Mouse (Mus musculus): ENCODE measurements around the gene Manf.
A peak's percentile ranks its signal among the peaks of the same experiment; 100 is the strongest.

Manf gene

DNA sequence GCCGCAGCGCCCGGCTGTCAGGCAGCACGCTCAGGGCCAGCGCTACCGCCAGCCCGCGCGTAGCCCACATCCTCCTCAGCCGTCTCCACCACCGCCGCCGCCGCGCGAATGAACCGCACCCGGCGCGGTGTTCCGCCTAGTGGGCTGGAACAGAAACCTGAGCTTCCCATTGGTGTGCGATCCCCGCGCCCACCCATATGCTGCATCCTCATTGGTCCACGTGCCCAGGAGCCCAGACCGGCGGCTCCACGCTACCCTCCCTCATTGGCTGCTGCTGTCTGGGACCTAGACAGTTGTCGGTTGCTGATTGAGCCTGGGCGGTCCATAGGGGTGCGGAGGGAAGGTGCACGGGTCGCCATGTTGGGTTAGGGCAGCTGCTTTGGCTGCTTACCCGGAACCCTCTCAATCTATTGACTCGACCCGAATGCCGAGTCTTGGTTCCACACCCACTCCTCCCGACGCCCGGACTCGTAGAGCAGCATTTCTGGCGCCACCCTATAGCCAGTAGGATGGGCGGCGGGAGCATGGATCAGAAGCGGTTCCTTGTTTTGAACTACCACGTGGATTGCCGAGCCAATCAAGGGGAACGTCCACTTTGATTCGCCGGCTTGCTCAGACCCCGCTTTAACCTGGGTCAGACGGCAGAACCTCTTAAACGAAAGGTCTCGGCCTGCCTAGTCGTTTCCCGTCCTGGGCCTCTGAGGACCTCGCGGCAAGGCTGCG is at the start of gene Manf:
Gene Manf (minus strand): TSS at position 151 of the 723 bp plus-strand sequence.
- peak; percentile 96 for DNase-seq (ENCODE audit: low read depth, low spot score)

DNA sequence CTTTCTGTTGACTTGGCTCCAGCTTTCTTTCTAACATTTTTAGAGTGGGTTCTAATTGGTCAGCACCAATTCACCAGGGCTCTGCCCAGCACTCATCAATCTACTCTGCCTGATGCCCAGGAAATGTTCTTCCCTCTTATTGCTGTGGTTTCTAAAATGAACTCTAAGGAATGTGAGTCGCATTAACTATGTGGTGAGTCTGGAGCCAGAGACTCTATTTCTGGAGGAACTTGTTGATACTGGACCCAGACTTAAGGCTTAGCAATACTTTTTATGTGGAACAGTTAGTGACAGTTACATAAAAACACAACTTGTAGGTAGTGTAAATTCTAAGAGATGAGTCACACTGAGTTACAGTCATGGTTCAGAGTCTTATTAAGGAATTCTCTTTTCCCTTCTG is 43.2 kb upstream of the Manf start:
- DNase-seq (ENCODE audit: low read depth, low spot score): no peak

DNA sequence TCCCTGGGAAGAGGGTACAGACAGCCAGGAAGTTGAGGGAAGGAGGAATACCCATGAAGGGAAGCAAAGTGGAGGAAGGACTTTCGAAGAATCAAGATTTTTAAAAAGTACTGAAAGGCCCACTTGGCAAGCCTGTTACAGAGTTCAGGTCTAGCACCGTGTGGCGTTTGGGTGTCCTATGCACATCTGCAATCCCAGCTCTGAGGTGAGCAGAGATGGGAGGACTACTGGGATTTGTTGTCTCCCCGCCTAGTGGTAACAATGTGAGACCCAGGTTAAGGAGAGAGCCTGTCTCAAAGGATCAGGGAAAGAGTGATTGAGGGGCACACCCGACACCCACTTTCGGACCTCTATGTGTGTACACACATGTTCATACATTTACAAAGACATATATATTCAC is 23.1 kb upstream of the Manf start:
- no peak for DNase-seq (ENCODE audit: low read depth, low spot score)

DNA sequence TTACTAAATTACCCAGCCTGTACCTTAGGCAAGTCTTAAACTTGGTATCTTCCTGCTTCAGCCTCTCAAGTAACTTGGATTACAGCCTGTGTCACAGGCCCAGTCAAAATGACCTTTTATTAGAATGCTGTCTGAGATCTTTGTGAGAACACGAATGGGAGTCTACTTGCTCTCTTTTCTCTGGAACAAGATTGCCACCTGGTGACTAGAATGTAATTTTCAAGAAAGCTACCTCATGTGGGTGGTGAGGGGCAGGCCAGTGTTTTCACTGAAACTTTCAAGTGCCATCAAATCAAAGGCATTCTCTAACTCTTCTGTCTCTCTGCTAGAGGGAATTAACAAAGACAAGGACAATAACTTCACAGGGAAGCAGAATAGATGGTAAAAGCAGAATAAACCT is 22.0 kb upstream of the Manf start:
- no peak for DNase-seq (ENCODE audit: low read depth, low spot score)

DNA sequence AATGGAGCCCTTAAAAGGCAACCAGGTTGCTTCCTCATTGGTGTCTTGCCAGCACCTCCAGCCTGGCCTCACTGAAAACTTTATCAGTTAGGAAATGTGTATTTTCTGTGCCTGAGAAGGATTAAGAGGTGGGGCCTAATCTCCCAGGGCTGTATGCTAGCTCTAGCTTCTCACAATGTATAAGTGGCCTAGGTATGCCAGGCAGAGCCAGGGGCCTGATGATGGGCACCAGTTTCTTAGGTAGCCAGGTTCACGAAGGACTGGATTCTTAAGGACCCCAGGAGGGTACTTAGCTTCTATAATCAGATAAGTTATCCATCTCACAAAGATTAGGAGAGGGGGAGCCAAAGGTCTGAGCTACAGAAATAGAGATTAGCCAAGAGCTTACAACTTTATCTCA is 19.8 kb upstream of the Manf start:
- no peak for DNase-seq (ENCODE audit: low read depth, low spot score)

DNA sequence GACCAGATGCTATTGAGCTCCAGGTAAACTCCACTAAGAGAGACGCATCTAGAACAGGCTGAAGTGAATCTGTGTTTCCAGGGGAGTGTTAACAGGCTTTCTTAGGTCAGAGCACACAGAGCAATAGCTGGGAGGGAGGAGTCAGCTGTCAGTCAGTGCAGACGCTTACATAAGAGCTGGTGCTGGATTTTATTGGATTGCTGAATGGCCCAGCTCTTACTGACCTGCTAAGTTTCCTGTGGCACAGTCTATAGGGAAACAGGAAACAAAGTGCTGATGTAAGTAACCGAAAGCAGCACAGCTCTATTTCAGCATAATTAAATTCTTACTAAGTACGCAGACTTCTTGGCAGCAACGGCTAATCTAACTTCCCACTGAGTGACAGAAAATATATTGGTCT is 16.9 kb upstream of the Manf start:
- DNase-seq (ENCODE audit: low read depth, low spot score): no peak

DNA sequence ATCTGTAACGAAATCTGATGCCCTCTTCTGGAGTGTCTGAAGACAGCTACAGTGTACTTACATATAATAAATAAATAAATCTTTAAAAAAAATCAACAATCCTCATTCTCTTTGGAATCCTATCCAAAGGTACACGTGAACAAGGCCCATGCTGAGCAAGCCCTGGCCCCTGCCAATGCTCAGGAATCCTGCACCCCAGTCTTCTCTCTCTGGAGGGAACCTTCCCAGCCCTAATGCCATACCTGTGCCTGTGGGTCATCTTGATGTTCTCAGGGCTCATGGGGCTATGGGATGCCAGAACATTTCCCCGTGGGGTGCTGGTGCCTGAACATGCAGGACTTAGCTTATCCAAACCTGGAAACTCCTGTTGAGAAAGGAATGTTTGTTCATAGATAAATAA is 16.4 kb upstream of the Manf start:
- DNase-seq (ENCODE audit: low read depth, low spot score): no peak

DNA sequence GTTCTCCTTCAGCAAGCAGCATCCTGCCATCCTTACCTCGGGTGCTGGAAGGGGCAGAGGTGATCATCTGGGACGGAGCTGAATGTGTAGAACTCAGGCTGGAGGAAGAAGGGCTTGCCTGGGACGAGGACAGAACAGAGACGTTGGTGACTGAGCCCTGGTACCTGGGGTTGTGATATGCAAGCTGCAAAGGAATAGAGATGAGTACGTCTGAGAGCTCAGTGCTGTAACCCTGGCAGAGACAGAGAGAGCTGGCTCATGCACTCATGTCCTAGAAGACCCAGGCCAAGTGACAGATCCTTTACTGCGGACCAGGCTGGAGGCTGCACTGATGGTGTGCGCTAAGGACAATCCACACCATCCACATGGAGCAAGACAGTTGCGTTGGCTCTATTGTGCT is 14.8 kb upstream of the Manf start:
- DNase-seq (ENCODE audit: low read depth, low spot score): no peak

DNA sequence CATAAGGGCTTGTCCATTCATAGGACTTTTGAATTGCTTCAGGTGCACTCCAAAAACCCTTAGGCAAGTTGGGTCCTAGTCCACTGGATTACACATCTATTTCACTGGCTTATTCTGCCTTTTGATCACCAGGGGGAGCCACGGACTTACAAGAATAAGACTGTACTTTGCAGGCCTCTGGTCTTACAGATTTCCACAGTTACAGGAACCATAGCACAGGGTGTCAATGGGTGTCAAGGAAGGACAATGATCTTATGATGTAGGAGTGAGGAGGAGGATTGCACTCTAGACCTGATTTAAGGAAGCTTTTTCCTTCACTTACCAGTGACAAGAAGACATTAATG is 12.0 kb upstream of the Manf start:
- no peak for DNase-seq (ENCODE audit: low read depth, low spot score)

DNA sequence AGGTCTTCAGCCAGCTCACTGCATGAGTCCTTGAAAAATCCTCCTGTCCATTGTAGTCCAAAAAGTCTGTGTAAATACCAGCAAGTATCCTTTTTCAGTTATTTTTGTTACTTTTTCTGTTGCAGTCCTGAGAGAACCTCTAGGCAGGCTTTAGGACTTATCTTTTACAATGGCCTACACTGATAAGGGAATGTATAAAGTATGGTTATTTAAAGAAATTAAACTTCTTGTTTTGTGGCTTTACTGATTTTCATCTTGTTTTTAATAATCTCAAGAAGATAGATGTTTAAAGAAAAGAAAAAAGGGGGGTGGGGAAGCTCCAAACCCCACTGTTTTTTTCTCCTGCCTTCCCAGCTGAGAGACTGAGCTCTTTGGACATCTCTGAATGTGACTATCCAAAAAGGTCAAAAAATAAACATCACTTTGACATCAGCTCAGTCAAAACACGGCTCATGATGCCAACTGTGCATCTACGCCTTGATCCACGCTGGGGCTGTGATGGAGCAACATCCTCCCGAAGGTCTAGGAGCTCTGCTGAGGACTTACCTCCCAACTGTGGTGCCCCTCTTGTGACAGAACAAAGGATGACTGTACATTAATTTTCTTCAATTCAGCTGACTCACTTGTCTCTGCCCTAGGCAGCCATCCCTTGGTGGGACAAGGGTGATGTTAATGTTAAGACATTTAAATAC is 11.5 kb upstream of the Manf start:
- DNase-seq (ENCODE audit: low read depth, low spot score): no peak

DNA sequence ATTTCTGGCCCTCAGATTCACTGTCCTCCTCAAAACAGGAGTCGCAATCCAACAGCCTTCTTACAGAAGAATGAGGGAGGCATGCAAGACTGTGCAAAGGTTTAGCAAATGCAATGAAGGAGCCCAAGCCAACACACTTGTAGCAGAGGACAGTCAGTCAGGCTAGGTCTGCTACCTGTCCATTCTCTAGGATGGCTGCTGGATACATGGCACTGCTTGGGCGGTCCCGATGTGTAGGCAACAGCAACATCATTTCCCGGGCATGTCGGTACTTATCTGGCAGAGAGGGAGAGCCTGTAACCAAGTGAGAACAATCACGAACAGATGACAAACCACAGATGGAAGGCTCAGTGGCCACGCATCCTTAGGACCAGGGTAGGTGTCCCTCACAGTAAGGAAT is 9.8 kb upstream of the Manf start:
- no peak for DNase-seq (ENCODE audit: low read depth, low spot score)

DNA sequence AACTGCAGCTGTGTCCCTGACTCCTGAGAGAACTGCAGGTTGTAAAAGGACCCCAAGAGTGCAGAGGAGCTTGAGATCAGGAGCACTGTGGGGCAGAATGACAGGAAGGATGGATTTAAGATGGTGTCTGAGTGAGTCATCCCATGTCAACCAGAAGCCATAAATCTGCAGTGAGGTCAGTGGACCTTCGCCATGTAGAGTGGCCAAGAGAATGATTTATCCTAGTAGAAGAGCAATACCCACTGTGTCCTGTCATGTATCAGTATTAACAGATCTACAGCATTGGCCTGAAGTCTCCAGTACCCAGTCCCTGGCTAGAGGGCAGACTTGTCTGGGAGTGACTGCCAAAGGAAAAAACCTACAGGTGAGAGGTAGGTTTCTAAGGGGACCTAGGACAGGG is 7.1 kb upstream of the Manf start:
- DNase-seq (ENCODE audit: low read depth, low spot score): no peak

DNA sequence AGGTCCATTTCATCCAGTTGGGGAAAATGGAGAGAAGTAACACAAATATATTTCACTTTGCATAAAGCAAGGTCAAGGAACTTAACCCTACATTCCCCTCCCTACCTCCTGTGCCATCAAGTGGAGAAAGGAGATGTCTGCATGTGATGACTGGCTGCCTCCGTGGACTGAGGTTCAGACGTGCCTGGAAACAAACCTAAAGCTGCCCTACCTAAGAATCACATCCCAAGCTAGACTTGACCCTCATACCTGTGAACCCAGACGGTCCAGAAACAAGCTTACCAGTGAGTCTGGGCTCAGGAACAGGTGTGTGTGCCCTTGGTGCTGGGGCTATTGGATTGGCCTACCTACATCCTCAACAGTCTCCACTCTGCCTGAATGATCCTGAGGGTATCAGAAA is 1.5 kb upstream of the Manf start:
- DNase-seq (ENCODE audit: low read depth, low spot score): no peak

DNA sequence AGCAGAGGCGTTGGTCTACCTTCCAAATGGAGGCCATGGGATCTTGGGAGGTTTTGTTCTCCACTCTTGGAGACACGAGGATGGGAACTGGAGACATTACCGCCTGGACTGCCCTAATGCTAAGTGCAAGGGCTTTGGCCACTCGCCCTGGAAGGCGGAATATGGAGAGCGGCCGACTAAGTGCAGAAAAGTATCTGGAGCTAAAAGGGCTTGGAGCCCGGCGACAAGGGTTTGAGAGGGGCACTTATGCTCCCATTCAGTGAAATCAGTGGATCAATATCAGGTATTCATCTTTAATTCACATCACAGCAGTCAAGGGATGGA is 735 bp upstream of the Manf start:
- no peak for DNase-seq (ENCODE audit: low read depth, low spot score)

DNA sequence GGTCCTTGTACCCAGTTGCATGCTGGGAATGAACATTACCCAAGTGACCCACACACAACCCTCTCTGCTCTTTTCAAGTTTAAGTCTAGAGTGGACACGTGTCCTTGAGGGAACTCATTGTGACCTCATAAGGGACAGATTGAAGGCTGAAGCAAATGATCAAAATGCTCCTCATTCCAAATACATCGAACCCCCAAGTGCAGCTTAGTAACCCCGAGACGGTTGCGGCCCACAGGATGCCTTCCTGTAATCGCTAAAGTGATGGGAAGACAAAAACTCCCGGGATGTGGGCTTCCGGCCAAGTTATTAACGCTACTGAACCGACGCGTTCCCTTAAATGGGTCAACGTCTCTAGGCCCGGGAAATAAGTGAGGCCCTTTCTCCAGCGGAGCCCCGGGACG is 438 bp downstream of the Manf start:
- no peak for DNase-seq (ENCODE audit: low read depth, low spot score)

DNA sequence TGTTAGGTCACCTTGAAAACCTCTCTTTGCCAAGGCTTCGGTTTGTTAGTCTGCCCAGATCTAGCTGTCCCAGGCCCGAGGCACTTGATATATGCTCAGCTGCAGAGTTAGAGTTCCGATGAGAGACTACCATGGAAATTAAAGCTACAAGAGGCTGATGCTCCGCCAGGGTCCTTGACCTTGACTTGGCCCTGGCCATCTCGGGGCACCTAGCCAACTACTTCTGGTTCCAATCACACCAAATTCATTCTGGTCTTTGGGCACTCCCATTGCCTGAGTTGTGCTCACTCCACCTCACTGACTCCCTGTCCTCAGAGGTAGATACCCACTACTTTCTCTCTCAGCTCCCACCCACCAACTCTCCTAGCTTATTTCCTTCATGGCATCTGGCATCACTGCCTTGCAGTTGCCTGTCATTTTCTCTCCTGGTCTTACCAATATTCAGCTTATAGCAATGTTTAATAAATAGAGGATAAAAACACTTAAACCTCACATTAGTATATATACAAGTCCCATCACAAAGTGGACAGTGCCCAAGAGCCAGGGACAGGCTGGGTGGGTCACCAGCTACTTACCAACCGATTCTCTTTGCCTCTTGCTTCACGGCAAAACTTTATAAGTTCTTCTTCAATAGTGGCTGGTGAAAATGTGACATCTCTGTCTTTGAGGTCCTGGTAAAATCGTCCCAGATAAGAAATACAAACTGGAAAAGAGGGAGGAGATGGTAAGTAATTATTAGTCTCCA is 1.1 kb downstream of the Manf start:
- no peak for DNase-seq (ENCODE audit: low read depth, low spot score)

DNA sequence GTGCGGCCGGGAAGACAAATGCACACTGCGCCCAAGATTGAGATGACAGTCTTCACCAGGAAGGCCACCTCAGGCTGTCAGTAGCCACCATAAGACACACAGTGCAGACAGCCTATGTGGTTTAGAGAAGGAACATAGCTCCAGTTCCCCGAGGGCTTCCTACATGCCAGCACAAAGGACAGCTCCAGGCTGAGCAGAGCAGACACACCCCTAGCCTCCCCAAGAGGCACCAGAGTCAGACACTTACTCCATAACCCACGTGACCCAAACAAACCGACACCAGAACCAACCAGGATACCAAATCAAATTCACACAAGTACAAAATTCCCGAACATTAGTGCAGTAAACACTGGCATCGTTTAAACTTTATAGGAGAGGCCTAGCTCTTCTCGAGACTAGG is 2.5 kb downstream of the Manf start:
- DNase-seq (ENCODE audit: low read depth, low spot score): no peak

DNA sequence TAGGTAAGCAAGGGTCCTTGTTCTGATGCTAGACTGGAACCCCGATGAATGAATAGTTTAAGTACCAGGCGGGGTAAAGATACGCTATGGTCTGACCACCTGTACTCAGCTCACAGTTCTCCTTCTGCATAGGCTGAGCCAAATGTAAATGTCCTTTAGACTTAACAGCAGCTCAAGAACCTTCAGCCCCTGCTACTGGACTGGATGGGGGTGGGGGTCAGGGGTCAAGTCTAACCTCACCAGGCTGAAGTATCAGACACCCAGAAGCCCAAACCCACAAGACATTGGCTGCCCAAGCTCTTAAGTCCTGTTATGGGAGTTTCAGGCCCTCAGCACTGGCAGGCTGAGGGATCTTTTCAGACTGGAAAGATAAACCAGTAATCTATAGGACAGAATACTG is 3.4 kb downstream of the Manf start:
- no peak for DNase-seq (ENCODE audit: low read depth, low spot score)

DNA sequence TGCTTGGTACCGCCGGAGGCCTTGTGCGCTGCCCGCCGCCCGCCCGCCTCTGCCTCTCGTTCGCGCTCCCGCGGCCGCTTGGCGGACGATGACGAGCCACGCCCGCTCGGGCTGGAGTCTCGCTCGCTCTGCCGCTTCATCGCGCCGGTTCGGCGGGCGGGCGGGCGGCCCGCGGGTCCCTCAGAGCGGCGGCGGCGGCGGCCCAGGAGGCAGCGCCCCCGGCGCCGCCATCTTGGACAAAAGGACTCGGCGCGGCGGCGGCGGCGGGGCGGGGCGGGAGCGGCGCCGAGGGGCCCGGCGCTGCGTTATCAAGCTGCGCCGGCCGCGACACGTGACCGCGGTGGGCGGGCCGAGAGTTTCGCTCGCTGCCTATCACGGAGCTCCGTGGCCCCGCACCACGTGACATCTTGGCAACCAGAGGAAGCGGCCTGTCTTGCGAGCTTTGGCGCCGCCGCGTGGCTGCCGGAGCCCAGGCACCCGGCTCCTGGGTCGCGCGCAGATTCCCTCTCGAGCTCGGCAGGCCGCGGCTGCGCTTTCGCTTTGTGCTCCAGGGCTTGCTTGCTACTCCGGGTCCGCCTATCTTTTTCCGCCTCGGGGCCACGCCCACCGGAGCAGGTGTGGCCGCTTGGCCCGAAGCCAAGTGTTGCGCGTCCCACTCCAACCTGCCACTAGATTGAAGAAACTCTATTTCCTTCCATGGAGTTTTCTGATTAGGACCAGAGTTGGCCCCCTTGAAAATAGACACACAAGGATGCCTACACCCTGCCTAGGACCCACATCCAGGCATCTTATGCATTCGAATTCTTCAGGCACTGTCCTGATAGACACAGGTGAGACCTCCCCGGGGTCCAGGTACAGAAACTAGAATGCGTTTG is 4.7 kb downstream of the Manf start, which contains the start of gene Rbm15b:
Gene Rbm15b (minus strand): TSS at position 601 of the 875 bp plus-strand sequence.
- DNase-seq (ENCODE audit: low read depth, low spot score): peak; percentile 98

DNA sequence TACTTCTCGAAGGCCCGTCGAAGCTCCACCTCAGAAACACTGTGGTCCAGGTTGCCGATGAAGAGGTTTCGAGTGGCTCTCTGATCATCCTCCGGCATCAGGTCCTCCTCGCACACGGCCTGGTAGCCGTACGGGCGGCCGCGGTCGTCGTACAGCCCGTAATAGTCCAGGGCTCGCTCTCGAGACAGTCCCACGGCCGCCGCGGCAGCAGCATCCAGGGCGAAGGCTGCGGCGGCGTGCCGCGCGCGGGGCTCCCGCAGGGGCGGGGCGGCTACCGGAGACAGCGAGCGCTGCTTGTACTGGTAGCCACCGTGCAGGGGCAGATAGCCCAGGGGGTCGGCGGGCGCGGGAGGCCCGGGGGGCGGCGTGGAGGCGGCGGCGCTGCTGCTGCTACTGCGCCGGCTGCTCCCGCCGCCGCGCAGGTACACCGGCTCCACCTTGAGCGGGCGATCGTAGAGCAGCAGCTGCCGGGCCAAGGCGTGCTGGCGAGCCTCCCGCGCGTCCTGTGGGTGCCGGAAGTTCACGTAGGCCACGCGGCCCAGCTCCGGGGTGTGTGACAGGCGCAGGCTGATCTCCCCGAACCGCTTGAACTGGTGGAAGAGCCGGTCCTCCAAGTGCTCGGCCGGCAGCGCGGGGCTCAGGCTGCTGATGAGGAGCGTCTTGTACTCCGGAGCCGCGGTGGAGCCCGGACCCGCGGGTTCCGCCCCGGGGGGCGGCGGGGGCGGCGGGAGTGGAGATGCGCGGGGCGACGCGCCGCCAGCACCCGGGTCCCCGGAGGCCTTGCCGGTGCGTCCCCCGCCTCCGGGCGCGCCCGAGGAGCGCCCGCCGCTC is 5.7 kb downstream of the Manf start:
- no peak for DNase-seq (ENCODE audit: low read depth, low spot score)
